Mouse (Mus musculus) right cerebral cortex, postnatal 4 days (tissue): ENCODE measurements around the gene Gm7356.
"Not testable (repeated sequence)": the region's sequence is repeated elsewhere in the genome, so short reads cannot be mapped to it uniquely, and the experiment has no call there.

Experiments used
- DNase-seq: peaks from one replicate; pipeline ENCODE4 v3.0.0-alpha.2; 2022

The Gm7356 gene

GRCm38 (mm10) chr17:14003604-14004003 lies at the start of gene Gm7356:
Gene Gm7356, minus strand, starts transcription at chr17:14003704.
- DNase-seq, result not testable (repeated sequence)

DNA sequence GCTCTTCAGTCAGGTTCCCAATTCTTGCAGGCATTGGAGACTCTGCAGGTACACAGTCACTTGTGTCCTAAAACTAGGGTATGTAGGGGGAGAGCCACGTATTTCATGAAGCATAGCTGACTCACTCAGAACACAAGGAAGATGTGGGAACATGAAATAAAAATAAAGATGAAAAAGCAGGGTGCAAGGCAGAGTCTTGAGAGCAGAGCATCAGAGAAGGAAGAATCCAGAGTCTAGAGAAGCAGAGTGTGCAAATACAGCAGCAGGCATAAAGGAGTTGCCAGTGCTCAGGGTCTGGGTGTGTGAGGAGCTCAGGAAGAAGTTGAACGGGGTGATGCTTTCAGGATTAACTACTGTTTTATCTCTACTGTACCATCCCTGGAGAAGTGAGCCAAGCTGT lies 38.4 kb upstream of the Gm7356 start:
- DNase-seq, result not testable (repeated sequence)

- not testable (repeated sequence) for DNase-seq
Measured at GRCm38 (mm10) chr17:14037012-14037411, 33.5 kb upstream of the Gm7356 start.

- not testable (repeated sequence) for DNase-seq
Measured at GRCm38 (mm10) chr17:14036113-14036512, 32.6 kb upstream of the Gm7356 start.

DNA sequence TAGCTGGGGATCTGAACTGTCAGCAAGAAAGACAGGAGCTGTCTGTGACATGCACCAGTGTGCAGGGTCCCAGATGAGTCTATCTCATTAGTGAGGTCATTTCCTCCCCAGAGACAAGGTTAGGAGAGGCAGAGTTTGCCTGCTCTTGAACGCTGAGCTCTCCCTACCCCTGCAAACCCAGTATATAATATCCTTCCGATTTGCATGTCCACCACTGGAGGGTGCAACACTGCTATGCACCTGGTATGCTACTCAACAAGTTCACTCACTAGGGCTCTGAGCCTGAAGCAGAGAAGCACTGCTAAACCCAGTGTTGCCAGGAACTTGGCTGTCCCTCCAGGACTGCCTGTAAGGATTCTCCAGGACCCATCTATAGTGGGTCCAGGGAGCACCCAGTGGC lies 10.1 kb downstream of the Gm7356 start:
- not testable (repeated sequence) for DNase-seq

DNA sequence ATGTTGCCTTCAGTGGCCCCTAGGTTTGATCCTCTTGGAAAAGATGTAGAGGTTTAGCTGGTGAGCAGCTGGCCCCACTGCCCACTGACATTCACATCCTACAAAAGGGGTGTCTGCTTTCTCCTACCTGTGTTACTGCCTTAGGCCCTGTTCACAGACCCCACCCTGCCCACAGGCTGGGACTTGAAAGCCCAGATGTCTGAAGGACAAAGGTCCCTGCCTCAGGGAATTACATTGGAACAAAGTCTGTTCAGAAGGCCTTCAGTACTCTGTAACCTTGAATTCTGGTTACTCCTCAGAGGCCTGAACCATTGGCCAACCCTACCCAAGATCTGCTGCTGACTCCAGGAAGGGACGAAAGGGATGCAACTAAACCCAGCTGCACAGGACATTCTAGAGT lies 15.8 kb downstream of the Gm7356 start:
- no peak for DNase-seq

GRCm38 (mm10) chr17:13970796-13971195 lies 32.7 kb downstream of the Gm7356 start:
- DNase-seq, result not testable (repeated sequence)

DNA sequence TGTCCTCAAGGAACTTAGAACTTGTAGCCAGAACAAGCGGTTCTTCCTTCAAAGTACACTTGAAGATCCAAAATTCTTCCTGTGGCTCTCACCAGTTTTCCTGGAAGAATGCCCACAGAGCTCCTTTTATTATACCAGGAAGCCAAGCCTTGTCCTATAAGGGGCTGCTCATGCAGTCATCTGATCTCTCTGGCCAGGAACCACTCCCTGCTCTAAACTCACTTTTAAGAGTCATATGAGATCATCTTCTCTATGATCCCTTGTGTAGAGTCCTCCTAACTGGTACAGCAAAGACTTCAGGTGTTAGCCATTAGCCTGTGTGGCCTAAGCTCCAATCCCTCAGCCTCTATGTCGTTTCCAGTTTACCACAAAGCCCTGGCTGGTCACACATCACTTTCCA lies 33.6 kb downstream of the Gm7356 start:
- DNase-seq, result not testable (repeated sequence)

- not testable (repeated sequence) for DNase-seq
Measured at GRCm38 (mm10) chr17:13965048-13965447, 38.5 kb downstream of the Gm7356 start.

DNA sequence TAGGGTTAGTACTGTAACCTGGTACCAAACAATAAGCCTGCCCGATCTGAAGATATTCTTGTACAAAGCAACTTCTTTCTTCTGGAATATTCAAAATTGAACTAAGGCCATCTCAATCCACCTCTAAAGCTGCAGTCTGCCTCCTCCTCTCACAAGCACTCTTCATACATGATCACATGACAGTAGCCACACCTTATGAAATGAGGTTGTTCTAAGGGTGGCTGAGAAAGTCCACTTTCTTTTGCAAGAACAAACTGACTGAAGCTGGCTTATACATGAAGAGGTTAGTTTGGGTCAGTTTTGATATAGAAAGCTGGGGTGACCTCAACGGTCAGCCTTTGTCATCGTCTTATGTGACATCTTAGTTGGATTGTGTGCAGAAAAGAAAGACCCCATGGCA lies 41.3 kb downstream of the Gm7356 start:
- not testable (repeated sequence) for DNase-seq

- not testable (repeated sequence) for DNase-seq
Measured at GRCm38 (mm10) chr17:13958129-13958528, 45.4 kb downstream of the Gm7356 start.

- DNase-seq, result not testable (repeated sequence)
Measured at GRCm38 (mm10) chr17:13951570-13951969, 51.9 kb downstream of the Gm7356 start.
